Mouse (Mus musculus) CH12.LX (cell line): ENCODE data around the gene Abcb10. TPM values are rescaled to one million over a fixed set of nuclear protein-coding genes. Genes with fewer than 3 reads are reported as not detected.

Experiments
- DNase-seq: peaks from one replicate; pipeline ENCODE4 v3.0.0-alpha.2; 2013; ENCODE audit errors: extremely low read depth
- H3K27ac ChIP-seq: 2 replicates; pipeline ENCODE4 v1.5.1; 2012; ENCODE audit warnings: low read depth, mild to moderate bottlenecking, control low read depth, moderate library complexity; ENCODE audit not compliant: insufficient read depth
- H3K27me3 ChIP-seq: replicated peaks from 2 replicates; pipeline ENCODE3; 2012; ENCODE audit warnings: inconsistent platforms
- H3K36me3 ChIP-seq, 2 experiments: replicated peaks in 1 of 2; 2 replicates each; pipeline versions ENCODE3 to v1.6.1; 2012; ENCODE audit warnings: inconsistent platforms in 1 of 2, low read length in 1 of 2, mild to moderate bottlenecking in 1 of 2, mixed read lengths in 1 of 2, moderate library complexity in 1 of 2; ENCODE audit not compliant: control insufficient read depth in 1 of 2, insufficient read depth in 1 of 2
- H3K4me1 ChIP-seq, 2 experiments: 2 replicates each; pipeline ENCODE4 v1.6.1; 2012; ENCODE audit warnings: inconsistent platforms in 1 of 2, moderate library complexity in 1 of 2; ENCODE audit not compliant: insufficient read depth in 2 of 2, control insufficient read depth in 1 of 2
- H3K4me2 ChIP-seq: 2 replicates; pipeline ENCODE4 v1.6.1; 2012; ENCODE audit warnings: low read depth, mild to moderate bottlenecking, control low read depth; ENCODE audit not compliant: poor library complexity, insufficient read depth, severe bottlenecking
- H3K4me3 ChIP-seq, 3 experiments: fragments of 150-350 bp in 1 of 3; sonication (generic) in 1 of 3; replicated peaks in 1 of 3; 2 replicates each; pipeline versions ENCODE3 to v1.5.1; 2011 to 2012; ENCODE audit warnings: low read depth in 2 of 3, low read length in 2 of 3, mild to moderate bottlenecking in 2 of 3, moderate library complexity in 2 of 3, control low read depth in 1 of 3, improper control_type of control experiment in 1 of 3, inconsistent platforms in 1 of 3, mixed read lengths in 1 of 3; ENCODE audit not compliant: poor library complexity in 1 of 3
- H3K79me2 ChIP-seq: replicated peaks from 2 replicates; pipeline ENCODE4 v1.6.1; 2012; ENCODE audit warnings: mild to moderate bottlenecking, moderate library complexity; ENCODE audit not compliant: control insufficient read depth, poor library complexity, insufficient read depth, severe bottlenecking; ENCODE audit errors: extremely low read depth
- H3K9ac ChIP-seq: 2 replicates; pipeline ENCODE4 v1.6.1; 2012; ENCODE audit warnings: low read depth, mild to moderate bottlenecking, control low read depth, moderate library complexity; ENCODE audit not compliant: insufficient read depth
- H3K9me3 ChIP-seq: replicated peaks from 2 replicates; pipeline ENCODE3; 2012; ENCODE audit warnings: low read length, inconsistent platforms, mixed read lengths
- BHLHE40 ChIP-seq: IDR thresholded peaks from 2 replicates; pipeline ENCODE4 v1.6.1; 2011; ENCODE audit warnings: mild to moderate bottlenecking, low read depth, low read length, improper control_type of control experiment
- CHD1 ChIP-seq: IDR thresholded peaks from 2 replicates; pipeline ENCODE4 v1.6.1; 2012; ENCODE audit warnings: low read depth, low read length, improper control_type of control experiment, inconsistent platforms
- CHD2 ChIP-seq: IDR thresholded peaks from 2 replicates; pipeline ENCODE4 v1.6.1; 2011; ENCODE audit warnings: low read length, improper control_type of control experiment
- E2F4 ChIP-seq: IDR thresholded peaks from 2 replicates; pipeline ENCODE4 v1.6.1; 2011; ENCODE audit warnings: low read depth, low read length, improper control_type of control experiment; ENCODE audit not compliant: insufficient replicate concordance
- ELF1 ChIP-seq: IDR thresholded peaks from 2 replicates; pipeline ENCODE4 v1.6.1; 2014; ENCODE audit warnings: low read depth, mild to moderate bottlenecking, inconsistent platforms, low read length, improper control_type of control experiment
- GABPA ChIP-seq: IDR thresholded peaks from 2 replicates; pipeline ENCODE4 v1.6.1; 2012; ENCODE audit warnings: low read depth, low read length, improper control_type of control experiment, inconsistent platforms; ENCODE audit not compliant: insufficient replicate concordance
- HCFC1 ChIP-seq: IDR thresholded peaks from 2 replicates; pipeline ENCODE4 v1.6.1; 2012; ENCODE audit warnings: low read depth, mild to moderate bottlenecking, inconsistent platforms, low read length, improper control_type of control experiment
- JUND ChIP-seq: conservative IDR thresholded peaks from 2 replicates; pipeline ENCODE4 v1.6.1; 2011; ENCODE audit warnings: low read depth, low read length, improper control_type of control experiment
- MAFK ChIP-seq: IDR thresholded peaks from 2 replicates; pipeline ENCODE4 v1.6.1; 2011; ENCODE audit warnings: low read length, improper control_type of control experiment; ENCODE audit not compliant: insufficient replicate concordance
- MAX ChIP-seq: IDR thresholded peaks from 2 replicates; pipeline ENCODE4 v1.6.1; 2011; ENCODE audit warnings: low read length, improper control_type of control experiment
- MAZ ChIP-seq: IDR thresholded peaks from 2 replicates; pipeline ENCODE4 v1.6.1; 2012; ENCODE audit warnings: low read depth, mild to moderate bottlenecking, inconsistent platforms, low read length, improper control_type of control experiment, moderate library complexity
- NELFE ChIP-seq: IDR thresholded peaks from 2 replicates; pipeline ENCODE4 v1.6.1; 2011; ENCODE audit warnings: low read depth, low read length, improper control_type of control experiment
- NRF1 ChIP-seq: IDR thresholded peaks from 2 replicates; pipeline ENCODE4 v1.6.1; 2014; ENCODE audit warnings: low read depth, mild to moderate bottlenecking, inconsistent platforms, low read length, improper control_type of control experiment, moderate library complexity
- POLR2AphosphoS2 ChIP-seq: IDR thresholded peaks from 2 replicates; pipeline ENCODE4 v1.6.1; 2011; ENCODE audit warnings: low read depth, low read length, improper control_type of control experiment
- RAD21 ChIP-seq: IDR thresholded peaks from 2 replicates; pipeline ENCODE4 v1.6.1; 2011; ENCODE audit warnings: low read depth, mild to moderate bottlenecking, low read length, improper control_type of control experiment, moderate library complexity
- RCOR1 ChIP-seq: conservative IDR thresholded peaks from 2 replicates; pipeline ENCODE4 v1.6.1; 2012; ENCODE audit warnings: low read depth, mild to moderate bottlenecking, inconsistent platforms, low read length, improper control_type of control experiment
- SMC3 ChIP-seq: IDR thresholded peaks from 2 replicates; pipeline ENCODE4 v1.6.1; 2011; ENCODE audit warnings: low read depth, low read length, improper control_type of control experiment
- TCF12 ChIP-seq: IDR thresholded peaks from 2 replicates; pipeline ENCODE4 v1.6.1; 2014; ENCODE audit warnings: low read depth, mild to moderate bottlenecking, inconsistent platforms, low read length, improper control_type of control experiment
- USF2 ChIP-seq: conservative IDR thresholded peaks from 2 replicates; pipeline ENCODE4 v1.6.1; 2011; ENCODE audit warnings: low read depth, low read length, improper control_type of control experiment
- ZKSCAN1 ChIP-seq: IDR thresholded peaks from 2 replicates; pipeline ENCODE4 v1.6.1; 2012; ENCODE audit warnings: low read depth, inconsistent platforms, low read length, improper control_type of control experiment, borderline replicate concordance
- ZNF384 ChIP-seq: IDR thresholded peaks from 2 replicates; pipeline ENCODE4 v1.6.1; 2012; ENCODE audit warnings: low read depth, low read length, improper control_type of control experiment, inconsistent platforms
- dilution Hi-C: fragments of 300-500 bp; cut with MboI; formaldehyde crosslinking; loops from 2 replicates; pipeline ENCODE4 v1.14.3; 2020; ENCODE audit warnings: low sequenced_read_pairs; ENCODE audit not compliant: extremely low pct_unique_long_range_greater_than_20kb, extremely low pct_ligation_motif_present
- in situ Hi-C: fragments of 300-500 bp; cut with MboI; formaldehyde crosslinking; loops from 3 replicates; pipeline ENCODE4 v1.14.3; 2019; ENCODE audit warnings: low sequenced_read_pairs, low pct_ligation_motif_present, low pct_unique_long_range_greater_than_20kb, mixed read lengths
- polyA plus RNA-seq: library from polyadenylated mRNA; unstranded; fragments of >175 nt; gene quantifications from 2 replicates; pipeline ENCODE4 v1.2.1, GENCODE M21; 2012; ENCODE audit warnings: low read depth; ENCODE audit not compliant: insufficient read length
- total RNA-seq, 2 experiments: library from RNA; depleted of rRNA; stranded (reverse); fragments of 300-350 nt in 1 of 2; fragments of >200 nt in 1 of 2; gene quantifications; 2 replicates each; pipeline ENCODE4 v1.2.3; 2012 to 2014

Abcb10 gene
- total and polyA plus RNA-seq, 3 experiments, result 8.0 to 8.5 (median 8.1) TPM

DNA sequence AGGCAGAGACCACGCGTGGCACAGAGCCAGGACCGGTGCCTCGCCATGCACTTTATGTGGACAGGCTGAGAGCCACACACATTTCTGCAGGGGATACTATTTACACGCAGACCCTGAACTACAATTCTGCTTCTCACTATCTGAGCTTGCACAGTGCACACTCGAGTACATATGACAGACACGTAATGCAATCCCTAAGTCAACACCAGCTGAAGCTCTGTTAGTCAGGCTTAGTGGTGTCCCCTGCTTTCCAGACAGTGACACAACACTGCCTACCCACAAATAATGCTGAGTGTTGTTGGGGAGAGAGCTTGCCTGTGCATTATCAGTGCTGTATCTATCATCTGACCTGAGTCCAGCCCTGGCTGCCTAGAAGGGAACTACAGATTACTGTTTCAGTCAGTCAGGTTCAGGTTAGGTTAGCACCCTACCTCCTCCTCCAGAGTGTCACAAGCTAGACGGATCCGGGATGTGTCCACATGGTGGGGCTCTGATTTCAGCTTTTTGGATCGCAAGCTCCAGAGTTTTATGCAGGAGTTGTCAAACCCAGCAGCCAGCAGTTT lies 19.7 kb upstream of the Abcb10 start:
- TF ChIP-seq MAX (no peak), ZNF384 (no peak), GABPA (no peak), RAD21 (no peak), RCOR1 (no peak), CHD1 (no peak), MAZ (no peak), ELF1 (no peak), POLR2AphosphoS2 (no peak), USF2 (no peak)
- no peak overlapping the region for H3K4me3 ChIP-seq
- no peaks in the 10 kb centered on the region for H3K9me3 ChIP-seq
- peaks cover 19% of the 10 kb centered on the region for H3K79me2 ChIP-seq
- H3K27me3 ChIP-seq, result no peaks in the 10 kb centered on the region
- no peaks in the 10 kb centered on the region for H3K4me1 ChIP-seq
- dilution Hi-C loops (no loop called here), in situ Hi-C loops (no loop called here)
- peaks cover 75 to 98% of the 10 kb centered on the region in 2 experiments for H3K36me3 ChIP-seq
- no peak for DNase-seq
- H3K27ac ChIP-seq, result no peak overlapping the region
- H3K9ac ChIP-seq, result no peak overlapping the region
- no peak overlapping the region for H3K4me2 ChIP-seq

DNA sequence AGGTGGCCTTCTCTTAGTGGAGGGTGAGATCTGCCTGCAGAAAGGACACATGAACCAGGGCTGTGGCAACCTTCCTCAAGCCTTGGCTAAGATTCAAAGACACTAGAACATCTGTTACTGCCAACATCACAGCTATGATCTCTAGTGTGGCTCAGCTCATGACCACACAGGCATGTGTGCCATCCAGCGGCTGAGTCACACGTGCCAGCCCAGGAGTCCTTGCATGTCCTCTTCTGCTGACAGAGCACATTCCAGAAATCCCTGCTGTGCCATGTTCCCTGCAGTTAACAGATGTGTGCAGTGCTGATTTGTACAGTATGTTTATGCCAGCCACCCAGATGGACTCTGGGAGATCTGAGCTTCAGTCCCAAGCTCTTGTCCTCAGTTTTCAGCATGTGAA lies 16.6 kb upstream of the Abcb10 start:
- Histone ChIP-seq H3K9me3 (no peaks in the 10 kb centered on the region), H3K79me2 (peaks cover 19% of the 10 kb centered on the region), H3K27ac (no peak overlapping the region; the same call in 1 of the 2 replicates), H3K36me3 (peaks cover 70 to 93% of the 10 kb centered on the region in 2 experiments), H3K9ac (no peak overlapping the region), H3K27me3 (no peaks in the 10 kb centered on the region), H3K4me3 (no peak overlapping the region), H3K4me2 (no peak overlapping the region), H3K4me1 (no peaks in the 10 kb centered on the region)
- no peak for DNase-seq
- in situ Hi-C loops (no loop called here), dilution Hi-C loops (no loop called here)
- TF ChIP-seq RAD21 (no peak), MAFK (no peak)

- H3K27ac ChIP-seq, result no peak overlapping the region
- TF ChIP-seq TCF12, result no peak
- TF ChIP-seq E2F4, result no peak
- no peak for TF ChIP-seq NELFE
- no peak for TF ChIP-seq NRF1
- no peak for TF ChIP-seq SMC3
- TF ChIP-seq CHD2, result no peak
- no peak for TF ChIP-seq HCFC1
- TF ChIP-seq BHLHE40, result no peak
- TF ChIP-seq JUND, result no peak
- TF ChIP-seq CHD1, result no peak
- no peak for TF ChIP-seq POLR2AphosphoS2
- no peak for TF ChIP-seq USF2
- no peak for TF ChIP-seq MAFK
- no peak for TF ChIP-seq RCOR1
- no peak for TF ChIP-seq ZKSCAN1
- TF ChIP-seq, all 38 proteins: peak for 0
- Histone ChIP-seq H3K4me2 (no peak overlapping the region), H3K27me3 (no peaks in the 10 kb centered on the region), H3K9ac (no peak overlapping the region), H3K4me3 (no peak overlapping the region), H3K79me2 (peaks cover 2% of the 10 kb centered on the region; the same call in 1 of the 2 replicates), H3K4me1 (no peaks in the 10 kb centered on the region), H3K9me3 (no peaks in the 10 kb centered on the region), H3K36me3 (peaks cover 32 to 67% of the 10 kb centered on the region in 2 experiments)
- in situ Hi-C loops, result no loop called here
- no peak for DNase-seq
- dilution Hi-C loops, result no loop called here
These were observed 11.1 kb upstream of the Abcb10 start for GRCm38 (mm10) chr8:123993997-123994396.
